ENCODE assay signal across 8 mouse cellular contexts in the genomic region with DNA sequence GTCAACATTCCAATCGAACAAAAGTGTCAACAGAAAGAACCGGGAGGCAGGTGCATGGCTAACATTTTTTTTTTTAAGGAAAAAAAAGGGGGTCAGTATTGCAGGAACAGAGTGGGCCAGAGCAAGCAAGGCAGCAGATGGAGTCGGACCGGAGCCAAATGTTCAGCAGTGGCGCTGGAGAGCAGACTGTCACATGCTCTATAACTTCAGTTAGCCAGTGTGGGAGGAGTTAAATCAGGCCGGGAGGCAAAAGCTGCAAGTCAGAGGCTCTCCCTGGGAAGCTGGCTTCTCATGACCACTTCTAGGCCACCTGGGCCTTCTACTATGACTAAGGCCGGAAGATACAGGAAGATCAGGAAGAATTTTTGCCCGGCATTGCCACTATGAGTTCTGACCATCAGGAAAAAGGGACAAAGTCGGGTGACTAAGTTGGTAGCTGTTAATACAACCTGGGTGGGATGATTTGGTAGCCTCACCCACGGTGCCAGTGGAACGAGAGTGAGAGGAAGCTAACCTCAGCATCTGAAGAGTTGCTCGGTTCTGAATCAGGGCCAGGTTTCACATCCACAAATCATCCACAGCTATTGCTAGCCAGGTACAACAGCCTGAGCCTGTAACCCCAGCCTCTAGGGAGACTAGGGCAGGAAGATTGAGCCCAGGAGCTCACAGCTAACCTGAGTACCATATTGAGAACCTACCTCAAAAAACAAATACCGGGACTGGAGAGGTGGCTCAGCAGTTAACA. TPM values are rescaled to one million over a fixed set of nuclear protein-coding genes. Genes with fewer than 3 reads are reported as not detected.
DNase-seq lines count a peak whose midpoint lies in the region; ATAC-seq lines count a peak whose summit lies in the region.

No protein-coding gene starts in this region.

- H3K27me3 ChIP-seq in forebrain, embryonic 14.5 days (replicated peaks; ENCODE audit: control insufficient read depth, insufficient read depth, low read length) = no peaks in the 10 kb centered on the region
- H3K27me3 ChIP-seq in forebrain, embryonic 12.5 days = no peaks in the 10 kb centered on the region

- ATAC-seq in forebrain, embryonic 14.5 days = 0 out of 2 replicates have a peak, but pooled peaks have one; percentile 52
- ATAC-seq in forebrain, embryonic 12.5 days (ENCODE audit: low FRiP score) = no peak

- H3K4me1 ChIP-seq in forebrain, embryonic 14.5 days (ENCODE audit: control insufficient read depth, insufficient read depth, low read length) = no peaks in the 10 kb centered on the region
- H3K4me1 ChIP-seq in forebrain, embryonic 12.5 days = no peaks in the 10 kb centered on the region

- H3K9me3 ChIP-seq in forebrain, embryonic 14.5 days (replicated peaks; ENCODE audit: control insufficient read depth, low read length) = no peaks in the 10 kb centered on the region
- H3K9me3 ChIP-seq in forebrain, embryonic 12.5 days = no peaks in the 10 kb centered on the region

- H3K4me2 ChIP-seq in forebrain, embryonic 14.5 days (ENCODE audit: low read length) = no peak overlapping the region
- H3K4me2 ChIP-seq in forebrain, embryonic 12.5 days = no peak overlapping the region

- 0 out of 2 replicates have a peak, but pooled peaks cover 3% of the 10 kb centered on the region for H3K36me3 ChIP-seq in forebrain, embryonic 14.5 days (ENCODE audit: control insufficient read depth, insufficient read depth, low read length)
- H3K36me3 ChIP-seq in forebrain, embryonic 12.5 days (replicated peaks) = no peaks in the 10 kb centered on the region

- 74% methylated on average over 13 of the region's 13 CpGs for WGBS in forebrain, embryonic 14.5 days
- 84% methylated on average over 13 of the region's 13 CpGs for WGBS in forebrain, embryonic 12.5 days

- H3K27ac ChIP-seq in forebrain, embryonic 14.5 days (ENCODE audit: low read depth, low read length) = no peak overlapping the region
- H3K27ac ChIP-seq in forebrain, embryonic 12.5 days = no peak overlapping the region

- H3K9ac ChIP-seq in forebrain, embryonic 14.5 days (ENCODE audit: low read length) = no peak overlapping the region
- H3K9ac ChIP-seq in forebrain, embryonic 12.5 days = no peak overlapping the region

- no peak overlapping the region for H3K4me3 ChIP-seq in forebrain, embryonic 14.5 days (ENCODE audit: low read depth, low read length)
- no peak overlapping the region for H3K4me3 ChIP-seq in forebrain, embryonic 12.5 days (replicated peaks)

- peak; percentile 55 for DNase-seq in forebrain, embryonic 14.5 days (ENCODE audit: low spot score)
- DNase-seq in testis, postnatal 10 days (ENCODE audit: low spot score) = peak; percentile 56
- no peak for DNase-seq in testis, postnatal 14 days (ENCODE audit: low spot score)
- DNase-seq in kidney, postnatal 14 days = peak; percentile 59
- DNase-seq in right cerebral cortex, postnatal 25 days = peak; percentile 58
- no peak for DNase-seq in retina, postnatal 1 day
- no peak for DNase-seq in urinary bladder, adult 2 months (ENCODE audit: low spot score)

RNA-seq across cellular contexts. Expression of a gene that starts 21.9 kb away (rescaled TPM):
- polyA plus RNA-seq in forebrain, embryonic 14.5 days (2014; fragmentation: Nextera tagmentation; extraction: Ambion mirVana) = not detected in 2 replicates
- not detected in 2 replicates for polyA plus RNA-seq in forebrain, embryonic 12.5 days (2016; fragmentation: Nextera tagmentation; extraction: Ambion mirVana)
- 0.51 TPM in 1 of 2 replicates, not detected in the other for polyA plus RNA-seq in urinary bladder, adult 2 months (2012; rRNA removed)

RNA-seq across cellular contexts. Expression of a gene that starts 22.5 kb away (rescaled TPM):
- 19.5 and 23.2 TPM in 2 replicates for polyA plus RNA-seq in forebrain, embryonic 14.5 days (2014; fragmentation: Nextera tagmentation; extraction: Ambion mirVana)
- polyA plus RNA-seq in forebrain, embryonic 12.5 days (2016; fragmentation: Nextera tagmentation; extraction: Ambion mirVana) = 16.1 and 17.7 TPM in 2 replicates
- polyA plus RNA-seq in urinary bladder, adult 2 months (2012; rRNA removed) = 61.4 and 63.9 TPM in 2 replicates

Comparison
In these comparisons a context has a peak if more than half of its experiments do, and no peak if none do; other contexts are left out.
1. DNase-seq: peak in forebrain, embryonic 14.5 days (single experiment), testis, postnatal 10 days (single experiment), kidney, postnatal 14 days (single experiment) and right cerebral cortex, postnatal 25 days (single experiment); none in testis, postnatal 14 days (single experiment), retina, postnatal 1 day (single experiment) and urinary bladder, adult 2 months (single experiment).